Mouse (Mus musculus) gastrocnemius, postnatal 10 days (tissue): ENCODE results near the gene BC049730. TPM values are rescaled to one million over a fixed set of nuclear protein-coding genes. Genes with fewer than 3 reads are reported as not detected.
A peak's percentile ranks its signal among the peaks of the same experiment; 100 is the strongest.
"Not testable (repeated sequence)": the region's sequence is repeated elsewhere in the genome, so short reads cannot be mapped to it uniquely, and the experiment has no call there.

Experiments used
- DNase-seq: peaks from one replicate; pipeline ENCODE4 v3.0.0; 2021; ENCODE audit warnings: mixed read lengths
- long read RNA-seq, 2 experiments: library from polyadenylated mRNA; stranded (forward); transcript quantifications; one replicate each; pipeline ENCODE4 v2.0.0; 2021
- total RNA-seq, 2 experiments: library from RNA; stranded (reverse); gene quantifications; 2 replicates each; pipeline ENCODE4 v1.2.3; 2021

The BC049730 gene
- not detected for total RNA-seq
- long read RNA-seq, experiment 1, result 0 reads
- long read RNA-seq, experiment 2, result 0 reads

DNA sequence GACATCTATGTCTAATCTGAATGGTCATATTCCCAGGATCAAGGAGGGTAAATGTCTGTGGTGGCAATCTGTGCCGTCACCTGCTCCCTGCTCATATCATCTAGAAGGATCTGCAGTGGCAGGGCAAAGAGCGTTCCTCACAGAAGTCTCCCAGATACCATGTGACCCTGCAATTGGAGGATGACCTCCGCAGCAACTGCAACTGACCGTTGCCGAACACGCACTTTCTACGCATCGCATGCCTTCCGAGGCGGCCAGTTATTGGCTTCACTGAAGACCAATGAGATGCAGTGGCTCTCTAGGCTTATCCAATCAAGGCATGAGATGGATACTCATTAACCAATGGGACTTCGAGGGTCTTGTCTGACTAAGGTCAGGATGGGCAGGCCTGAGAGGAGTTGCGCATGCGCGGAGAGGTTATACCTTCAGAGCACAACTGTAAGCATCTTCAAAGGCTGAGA, at the start of gene BC049730:
Gene BC049730, plus strand, starts transcription at position 411 of the 461 bp plus-strand sequence.
- DNase-seq, result no peak

DNA sequence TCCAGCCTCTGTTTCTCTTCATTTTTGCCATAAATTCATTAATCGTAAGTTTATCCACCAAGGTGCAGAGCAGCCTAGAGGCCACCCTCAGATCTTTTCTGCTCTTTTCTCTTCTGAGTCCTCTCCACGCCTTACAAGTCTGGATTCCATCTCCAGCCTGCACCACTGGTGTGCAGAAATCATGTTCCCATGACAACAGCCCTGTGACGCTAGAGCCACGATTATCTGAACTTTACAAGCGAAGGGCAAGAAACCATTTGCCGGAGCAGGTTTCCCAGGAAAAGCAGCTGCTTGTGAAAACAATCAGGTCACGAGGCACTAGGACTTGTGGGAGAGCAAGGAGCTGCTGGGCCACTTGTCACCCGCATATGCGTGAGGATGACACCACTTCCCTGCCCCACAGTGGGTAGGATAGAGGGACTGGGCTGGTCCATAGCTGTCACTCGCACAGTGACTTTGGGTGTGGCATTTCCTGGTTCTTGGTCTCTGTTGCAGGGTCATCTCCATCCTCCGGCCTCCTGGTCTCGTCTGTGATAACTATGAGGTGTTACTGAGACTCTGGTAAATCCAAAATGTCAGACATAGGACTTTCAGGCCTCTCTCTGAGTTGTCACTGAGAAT, 49.2 kb upstream of the BC049730 start:
- no peak for DNase-seq

DNA sequence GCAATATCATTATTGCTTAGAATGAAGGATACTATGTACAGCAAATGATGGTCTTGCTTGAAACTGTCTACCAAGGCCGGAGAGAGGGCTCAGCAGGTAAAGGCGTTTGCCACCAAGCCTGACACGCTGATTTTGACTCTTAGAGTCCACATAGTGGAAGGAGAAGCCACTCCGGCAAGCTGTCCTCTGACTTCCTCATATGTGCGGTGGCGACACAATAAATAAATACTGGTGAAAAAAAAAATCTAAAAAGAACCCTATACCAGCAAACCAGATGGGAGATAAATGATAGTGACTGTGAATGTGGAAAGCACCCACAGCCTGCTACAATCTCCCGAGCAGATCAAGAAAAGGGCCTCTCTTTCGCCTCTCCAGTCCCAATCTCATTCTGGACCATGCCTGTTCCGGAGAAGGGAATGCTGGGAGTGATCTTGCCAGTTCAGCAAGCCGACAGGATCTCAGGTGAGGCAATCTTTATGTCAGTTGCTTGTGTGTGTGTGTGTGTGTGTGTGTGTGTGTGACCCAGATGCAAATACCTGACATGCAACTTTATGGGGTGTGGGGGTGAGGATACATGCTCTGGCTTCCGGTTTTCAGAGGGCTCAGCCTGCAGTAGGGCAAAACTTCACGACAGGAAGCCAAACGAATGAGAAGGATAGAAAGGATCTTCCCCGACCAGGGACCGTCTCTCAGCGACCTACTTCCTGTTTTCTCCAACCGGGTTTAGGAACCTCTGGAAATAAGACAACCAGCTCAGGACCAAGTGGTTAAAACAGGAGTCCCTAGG, 47.7 kb upstream of the BC049730 start:
- DNase-seq, result no peak

DNA sequence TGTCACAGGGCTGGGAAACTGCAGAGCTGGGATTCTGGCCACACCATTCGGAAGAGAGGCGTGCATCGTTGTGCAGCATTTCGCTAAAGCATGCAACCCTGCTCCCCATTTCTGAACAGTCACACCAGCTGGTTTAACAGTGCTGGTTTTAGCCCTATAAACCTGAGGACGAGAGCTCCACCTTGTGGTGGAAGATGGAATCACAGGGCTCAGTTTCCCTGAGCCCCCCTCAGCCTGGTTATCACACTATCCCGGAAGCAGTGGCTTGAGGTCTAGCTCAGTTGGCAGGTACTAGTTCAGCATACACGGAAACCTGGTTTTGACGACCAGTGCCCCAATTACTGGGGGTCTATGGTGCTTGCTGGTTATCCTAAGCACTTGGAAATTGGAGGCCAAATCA, 46.5 kb upstream of the BC049730 start:
- peak; percentile 72 for DNase-seq

DNA sequence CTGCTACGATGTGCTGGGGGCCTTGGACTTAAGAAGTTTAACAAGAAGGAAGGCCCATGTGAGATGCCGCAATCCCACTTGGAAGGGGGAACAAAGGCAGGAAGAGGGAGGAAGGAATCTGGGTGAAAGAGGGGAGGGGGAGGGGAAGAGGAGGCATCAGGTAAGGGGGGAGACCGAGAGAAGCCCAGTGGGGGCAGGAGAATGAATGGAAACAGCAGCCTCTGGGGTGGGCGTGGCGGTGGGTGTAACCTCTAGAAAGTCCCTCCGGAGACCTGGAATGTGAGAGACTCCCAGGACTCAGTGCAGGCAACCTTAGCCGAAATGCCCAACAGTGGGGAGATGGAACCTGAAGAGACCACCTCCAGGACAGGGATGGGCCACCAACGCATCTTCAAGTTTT, 44.7 kb upstream of the BC049730 start:
- no peak for DNase-seq

DNA sequence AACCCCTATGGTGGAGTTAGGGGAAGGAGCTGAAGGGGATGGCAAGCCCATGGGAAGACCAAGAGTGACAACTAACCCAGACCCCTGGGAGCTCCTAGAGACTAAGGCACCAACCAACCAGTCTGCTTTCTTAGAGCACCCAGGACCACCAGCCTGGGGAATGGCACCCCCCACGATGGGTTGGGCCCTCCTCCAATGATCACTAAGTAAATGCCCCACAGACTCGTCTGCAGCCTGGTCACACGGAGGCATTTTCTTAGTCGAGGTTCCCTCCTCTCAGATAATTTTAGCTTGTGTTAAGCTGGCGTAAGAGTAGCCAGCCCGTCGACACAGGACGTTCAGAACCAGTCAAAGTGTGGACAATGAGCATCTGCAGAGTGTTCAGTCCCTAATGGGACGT, 44.1 kb upstream of the BC049730 start:
- no peak for DNase-seq

DNA sequence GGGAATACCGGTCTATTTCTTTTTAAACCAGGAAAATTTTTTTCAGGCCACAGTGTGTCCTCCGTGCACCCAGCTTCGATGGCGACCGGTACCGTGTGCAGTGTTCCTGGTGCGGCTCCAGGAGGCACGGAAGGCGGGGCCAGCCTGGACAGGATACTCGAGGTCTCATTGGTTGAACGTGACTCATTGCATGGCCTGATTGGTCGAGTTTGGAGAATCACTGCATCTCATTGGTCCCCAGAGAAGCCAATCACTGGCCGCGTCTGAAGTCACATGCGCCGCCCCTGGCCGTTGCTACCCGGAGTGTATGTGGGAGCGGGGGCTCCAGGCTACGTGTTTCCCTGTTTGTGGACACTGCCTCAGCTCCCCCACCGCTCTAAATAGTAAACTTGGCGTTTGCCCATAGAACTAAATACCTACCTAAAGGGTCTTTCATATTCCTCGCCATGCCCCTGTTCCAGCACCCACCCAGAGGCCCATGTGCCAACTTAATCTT, 37.0 kb upstream of the BC049730 start:
- no peak for DNase-seq

DNA sequence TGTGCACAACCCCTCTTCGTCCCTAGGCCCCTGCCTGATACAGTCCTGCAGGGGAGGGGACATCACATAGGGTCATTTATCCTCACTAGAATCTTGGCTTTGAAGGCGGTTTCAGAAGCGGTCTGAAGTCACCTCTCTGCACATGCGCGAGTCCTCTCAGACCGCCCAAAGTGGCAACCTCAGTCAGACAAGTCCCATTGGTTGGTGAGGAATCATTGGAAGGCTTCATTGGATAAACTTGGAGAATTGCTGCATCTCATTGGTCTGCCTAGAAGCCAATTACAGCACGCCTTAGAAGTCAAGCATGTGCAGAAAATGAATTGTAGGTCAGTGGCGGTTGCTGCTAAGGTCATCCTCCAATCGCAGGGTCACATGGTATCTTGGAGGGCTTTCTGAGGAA, 32.5 kb upstream of the BC049730 start, which contains the start of gene Tex101:
Gene Tex101, minus strand, starts transcription at position 101 of the 400 bp plus-strand sequence.
- DNase-seq, result no peak

DNA sequence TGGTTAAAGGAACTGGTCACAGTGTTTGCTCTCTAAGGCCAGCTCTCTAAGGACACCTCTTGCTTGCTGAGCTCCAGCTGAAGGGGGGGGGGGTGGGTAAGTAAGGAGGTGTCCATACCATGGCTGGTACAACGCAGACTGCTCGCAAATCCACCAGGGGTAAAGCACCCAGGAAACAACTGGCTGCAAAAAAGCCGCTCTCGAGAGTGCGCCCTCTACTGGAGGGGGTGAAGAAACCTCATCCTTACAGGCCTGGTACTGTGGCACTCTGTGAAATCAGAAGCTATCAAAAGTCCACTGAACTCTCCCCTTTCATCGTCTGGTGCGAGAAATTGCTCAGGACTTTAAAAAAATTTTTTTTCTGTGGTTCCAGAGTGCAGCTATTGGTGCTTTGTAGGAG, 24.9 kb upstream of the BC049730 start:
- DNase-seq, result not testable (repeated sequence)

DNA sequence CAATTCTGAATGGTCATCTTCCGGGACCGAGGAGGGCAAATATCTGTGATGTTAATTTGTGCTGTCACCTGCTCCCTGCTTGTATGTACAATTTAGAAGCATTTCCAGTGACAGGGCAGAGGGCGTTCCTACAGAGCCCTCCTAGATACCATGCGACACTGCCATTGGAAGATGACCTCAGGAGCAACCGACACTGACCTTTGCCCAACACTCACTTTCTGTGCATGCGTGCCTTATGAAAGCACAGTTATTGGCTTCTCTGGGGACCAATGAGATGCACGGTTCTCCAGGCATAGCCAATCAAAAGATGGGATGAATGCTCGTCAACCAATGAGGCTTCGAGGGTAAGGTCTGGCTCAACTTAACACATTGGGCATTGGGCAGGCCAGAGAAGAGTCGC, 21.5 kb upstream of the BC049730 start:
- not testable (repeated sequence) for DNase-seq

DNA sequence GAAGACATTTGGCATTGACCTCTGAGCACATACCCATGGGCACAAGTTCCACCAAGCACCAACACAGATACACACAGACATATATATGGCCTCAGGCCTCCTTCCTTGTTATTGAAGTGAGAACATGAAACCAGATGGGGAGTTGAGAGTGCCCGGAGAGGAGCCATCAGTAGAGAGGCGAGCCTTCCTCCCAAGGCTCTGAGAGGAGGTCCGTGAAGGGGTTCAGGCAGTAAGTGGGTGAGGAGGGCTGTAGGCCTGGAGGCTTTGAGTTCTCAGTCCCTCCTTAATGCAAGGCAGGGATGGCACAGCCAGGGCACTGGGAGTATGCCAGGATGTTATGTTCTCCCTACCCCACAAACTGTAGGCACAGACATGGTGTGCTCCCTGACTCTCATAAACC, 16.3 kb upstream of the BC049730 start:
- DNase-seq, result not testable (repeated sequence)

DNA sequence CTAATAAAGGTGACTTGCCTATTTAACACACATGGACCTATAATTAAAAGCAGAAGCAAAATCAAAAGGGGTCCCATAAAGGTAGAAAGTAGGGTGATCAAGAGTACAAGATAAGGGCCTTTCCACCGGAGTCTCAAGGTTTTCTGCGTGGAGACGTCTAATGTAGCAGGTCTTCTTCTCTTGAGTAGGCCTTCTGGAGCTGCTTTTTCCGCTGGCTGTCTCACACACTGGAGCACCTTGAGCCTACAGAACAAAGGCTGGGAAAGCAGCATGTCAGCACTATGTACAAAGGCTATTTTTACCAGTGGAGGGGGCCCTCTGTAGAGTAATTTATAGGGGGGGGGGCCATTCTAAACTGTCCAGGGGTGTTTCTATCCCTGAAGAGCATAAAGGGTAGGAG, 11.2 kb upstream of the BC049730 start:
- not testable (repeated sequence) for DNase-seq

DNA sequence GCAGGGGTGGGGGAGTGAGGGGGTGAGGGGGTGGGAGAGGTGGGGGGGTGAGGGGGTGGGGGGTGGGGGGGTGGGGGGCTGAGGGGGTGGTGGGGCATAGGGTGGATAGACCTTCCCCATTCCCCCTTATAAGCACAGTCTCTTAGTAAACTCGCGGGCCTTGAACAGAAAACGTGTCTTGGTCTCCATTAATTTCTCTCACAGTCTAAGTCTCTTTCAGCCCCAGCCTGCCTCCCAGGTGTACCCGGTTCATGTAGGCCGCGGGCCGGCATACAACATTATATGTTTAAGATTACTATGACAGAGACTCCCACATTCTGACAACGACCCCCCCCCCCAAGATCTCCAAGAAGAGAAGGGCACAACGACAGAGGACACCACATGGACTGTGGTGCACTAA, 6.2 kb upstream of the BC049730 start:
- DNase-seq, result not testable (repeated sequence)

DNA sequence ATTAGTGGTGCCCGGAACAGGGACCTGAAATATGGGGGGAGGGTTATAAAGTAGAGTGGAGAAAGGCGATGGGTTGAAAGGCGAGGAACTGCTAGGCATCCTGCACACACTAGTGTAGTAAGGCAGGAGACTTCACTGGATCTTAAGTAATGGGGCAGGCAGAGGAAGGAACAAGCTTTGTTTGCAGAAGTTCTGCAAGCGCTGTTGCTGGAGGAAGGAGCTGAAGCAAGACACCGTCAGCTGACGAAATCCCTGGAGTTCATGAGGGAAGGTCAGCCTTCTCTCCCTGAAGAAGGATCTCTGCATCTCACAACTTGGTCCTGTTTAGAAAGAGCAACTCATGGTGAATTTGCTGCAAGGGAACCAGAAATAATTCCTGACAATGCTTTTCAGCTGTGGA, 6.0 kb downstream of the BC049730 start:
- DNase-seq, result no peak

DNA sequence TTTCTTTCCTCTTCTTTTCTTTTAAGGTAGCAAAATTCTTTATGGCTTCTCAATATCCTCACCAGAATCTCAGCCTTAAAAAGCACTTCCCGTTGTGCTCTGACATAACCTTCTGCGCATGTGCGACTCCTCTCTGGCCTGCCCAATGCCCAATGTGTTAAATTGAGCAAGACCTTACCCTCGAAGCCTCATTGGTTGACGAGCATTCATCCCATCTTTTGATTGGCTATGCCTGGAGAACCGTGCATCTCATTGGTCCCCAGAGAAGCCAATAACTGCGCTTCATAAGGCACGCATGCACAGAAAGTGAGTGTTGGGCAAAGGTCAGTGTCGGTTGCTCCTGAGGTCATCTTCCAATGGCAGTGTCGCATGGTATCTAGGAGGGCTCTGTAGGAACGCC, 17.8 kb downstream of the BC049730 start, which contains the start of gene Gm4763:
Gene Gm4763, minus strand, starts transcription at position 101 of the 400 bp plus-strand sequence.
- DNase-seq, result not testable (repeated sequence)

DNA sequence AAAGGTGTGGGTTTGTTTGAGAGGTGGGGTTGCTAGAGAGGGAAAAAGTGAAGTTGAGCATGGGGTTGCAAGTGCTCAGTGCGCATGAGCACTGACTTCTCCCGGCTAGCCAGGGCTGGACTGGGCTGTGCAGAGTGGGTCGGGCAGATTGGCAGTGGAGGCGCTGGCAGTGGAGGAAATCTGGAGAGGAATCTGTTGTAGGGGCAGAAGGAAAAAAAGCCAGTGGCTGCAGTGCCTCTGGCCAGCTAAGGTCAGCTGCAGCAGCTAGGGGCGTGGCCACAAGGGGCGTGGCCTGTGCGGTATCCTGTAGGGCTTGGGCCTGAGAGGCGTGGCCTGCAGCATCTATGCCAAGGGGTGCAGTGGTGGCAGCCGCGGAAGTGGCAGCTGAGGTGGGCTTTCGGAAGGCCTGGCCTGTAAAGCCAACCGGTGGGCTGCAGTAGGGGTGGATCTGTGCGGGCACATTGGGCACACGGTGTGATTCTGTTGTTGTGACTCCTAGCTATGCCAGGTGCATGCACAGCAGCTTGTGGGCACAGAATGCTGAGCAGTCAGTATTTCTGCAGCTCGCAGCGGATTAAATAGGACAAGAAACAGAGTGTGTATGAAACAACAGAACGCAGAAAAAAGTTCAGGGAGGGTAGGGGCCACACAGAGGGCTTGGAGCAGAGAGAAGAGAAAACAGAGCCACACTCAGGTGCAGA, 27.1 kb downstream of the BC049730 start:
- peak; percentile 30 for DNase-seq

DNA sequence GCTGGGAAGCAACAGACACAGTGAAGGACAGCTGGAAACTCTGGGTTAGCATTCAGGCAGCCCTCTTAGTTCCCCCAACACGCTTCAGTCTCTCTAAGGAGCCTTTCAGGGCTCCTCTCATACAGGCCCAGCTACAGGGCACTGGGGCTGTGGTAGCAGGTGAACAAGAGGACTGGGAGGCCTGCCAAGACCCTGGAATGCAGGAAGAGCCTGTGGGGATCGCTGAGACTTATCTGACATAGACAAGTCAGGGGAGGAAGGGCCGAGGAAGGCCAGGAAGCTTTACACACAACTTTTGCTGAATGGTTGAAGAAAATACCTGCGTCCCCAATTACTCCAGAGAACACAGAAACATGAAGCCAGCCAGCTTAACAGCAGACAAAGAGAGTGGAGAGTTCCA, 41.7 kb downstream of the BC049730 start:
- DNase-seq, result no peak

DNA sequence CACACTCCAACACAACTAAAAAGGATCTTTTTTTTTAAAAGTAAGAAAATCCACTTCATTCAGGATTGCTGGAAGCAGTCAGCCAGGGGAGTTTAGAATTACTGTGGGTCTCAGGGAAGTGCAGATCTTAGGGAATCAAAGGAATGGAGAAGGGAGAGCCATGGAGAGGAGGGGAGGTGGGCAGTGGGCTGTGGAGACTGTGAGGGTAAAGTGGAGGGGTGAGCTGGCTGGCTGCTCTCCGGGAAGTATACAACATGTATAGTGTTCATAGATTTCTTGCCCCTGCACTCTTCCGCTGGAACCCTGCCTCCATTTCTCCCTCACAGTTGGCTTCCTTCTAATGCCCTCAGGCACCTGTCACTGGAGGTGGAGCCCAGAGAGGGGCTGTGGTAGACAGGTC, 42.6 kb downstream of the BC049730 start:
- no peak for DNase-seq

DNA sequence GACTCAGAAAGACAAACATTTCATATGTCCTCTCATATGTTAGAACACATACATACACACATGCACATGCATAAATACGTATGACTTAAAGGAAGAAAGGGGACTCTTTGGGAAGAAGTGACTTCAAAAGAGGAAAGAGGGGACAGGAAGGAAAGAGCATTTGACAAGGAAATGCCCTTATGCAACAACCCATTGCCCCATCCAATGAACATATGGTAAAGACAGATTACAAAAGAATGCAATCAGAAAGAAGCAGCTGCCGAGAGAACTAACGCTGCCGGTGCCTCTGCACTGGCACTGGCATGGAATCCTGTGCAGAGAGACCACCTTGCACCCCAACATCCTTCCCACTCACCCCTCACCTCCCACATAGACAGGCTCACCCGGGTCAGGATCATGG, 44.4 kb downstream of the BC049730 start:
- DNase-seq, result no peak

DNA sequence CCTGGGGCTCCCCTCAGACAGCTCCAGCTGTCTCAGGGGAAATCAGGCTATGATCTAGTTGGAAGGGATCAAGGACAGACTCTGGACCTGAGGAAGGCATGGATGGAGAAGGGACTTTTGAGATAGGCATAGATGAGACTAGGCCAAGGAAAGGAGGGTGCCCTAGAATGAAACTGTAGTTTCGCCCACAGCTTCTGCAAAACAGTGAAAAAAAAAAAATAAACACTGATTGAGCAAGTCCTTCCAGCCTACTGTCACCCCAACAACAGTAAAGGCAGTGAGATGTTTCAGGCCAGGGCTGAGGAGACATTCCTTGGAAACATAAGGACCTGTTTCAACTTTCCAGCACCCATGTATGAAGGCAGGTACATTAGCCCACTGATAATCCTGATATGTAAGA, 49.5 kb downstream of the BC049730 start:
- DNase-seq, result no peak

DNA sequence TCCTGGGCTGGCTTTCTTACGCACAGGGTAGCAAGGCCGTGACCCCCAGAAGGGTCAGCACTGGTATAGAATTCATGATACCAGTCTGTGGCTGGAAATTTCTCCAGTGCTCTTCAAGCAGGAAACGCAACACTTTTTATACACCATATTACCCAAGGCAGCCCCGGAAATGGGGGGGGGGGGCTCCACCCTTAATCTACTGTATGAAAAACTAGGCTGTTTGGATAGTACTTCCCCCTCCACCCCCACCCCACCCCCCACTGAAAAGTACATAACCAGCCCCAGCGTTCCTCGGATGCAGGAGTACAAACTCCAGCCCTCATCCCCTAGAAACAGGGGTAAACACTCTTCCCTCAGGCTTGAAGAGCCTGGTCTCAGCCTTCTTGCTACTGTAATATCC, 51.2 kb downstream of the BC049730 start, which contains the start of gene Cd177:
Gene Cd177, minus strand, starts transcription at position 101 of the 400 bp plus-strand sequence.
- no peak for DNase-seq

DNA sequence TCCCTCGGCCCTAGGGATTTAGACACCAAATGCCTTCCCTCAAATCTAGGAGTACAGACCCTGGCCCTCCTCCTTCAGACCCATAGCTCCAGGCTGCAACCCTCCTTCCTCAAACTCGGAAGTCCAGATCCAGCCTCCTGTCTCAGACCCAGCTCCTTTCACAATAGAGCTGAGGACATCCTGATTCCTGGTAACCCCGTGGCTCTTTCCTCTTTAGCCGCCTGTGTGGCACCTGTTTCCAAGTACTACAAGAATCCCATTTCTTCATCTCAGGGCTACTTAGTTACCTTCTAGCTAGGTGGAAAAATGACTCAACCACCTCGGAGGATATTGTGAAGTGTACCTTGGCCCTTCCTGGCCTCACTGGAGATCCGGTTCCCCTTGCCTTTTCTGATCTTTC, 52.1 kb downstream of the BC049730 start:
- DNase-seq, result no peak

DNA sequence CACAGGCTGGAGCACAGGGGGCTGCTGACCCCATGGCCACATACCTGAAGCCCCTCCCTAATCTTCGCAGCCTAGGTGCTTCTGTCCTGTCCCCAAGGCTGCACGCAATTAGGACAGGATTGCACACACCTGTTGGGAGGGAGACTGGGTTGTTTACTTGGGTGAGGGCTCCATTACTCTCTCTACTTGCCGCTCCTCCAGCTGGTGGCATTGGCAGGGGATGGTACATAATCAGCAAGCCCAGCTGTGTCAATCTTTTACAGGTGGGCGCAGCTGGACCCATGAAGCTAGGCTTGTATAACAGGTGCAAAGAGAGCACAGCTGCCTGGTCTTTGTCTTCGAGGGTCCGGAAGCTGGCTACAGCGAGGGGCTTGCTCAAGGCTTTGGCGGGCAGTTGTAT, 53.5 kb downstream of the BC049730 start:
- no peak for DNase-seq
